Comparison of ENCODE assay signal across 8 mouse cellular contexts in genomic region chr10:78426117-78426735, GRCm38 (mm10). TPM values are rescaled to one million over a fixed set of nuclear protein-coding genes. Genes with fewer than 3 reads are reported as not detected.
DNase-seq lines count a peak whose midpoint lies in the region; ATAC-seq and TF ChIP-seq lines count a peak whose summit lies in the region.

No protein-coding gene starts in this region.

- 44% methylated on average over 6 of the region's 6 CpGs for WGBS in embryonic facial prominence, embryonic 11.5 days
- 32% methylated on average over 6 of the region's 6 CpGs for WGBS in liver, embryonic 13.5 days (ENCODE audit: insufficient replicate concordance)

- H3K9ac ChIP-seq in embryonic facial prominence, embryonic 11.5 days (replicated peaks; ENCODE audit: low read length) = peak overlapping the region; percentile 86
- peak overlapping the region; percentile 82 for H3K9ac ChIP-seq in liver, embryonic 13.5 days

- H3K4me1 ChIP-seq in testis, adult 2 months (ENCODE audit: control insufficient read depth, insufficient read depth, low read length) = peaks cover 15% of the 10 kb centered on the region
- H3K4me1 ChIP-seq in embryonic facial prominence, embryonic 11.5 days (ENCODE audit: control insufficient read depth, insufficient read depth, low read length) = no peaks in the 10 kb centered on the region
- H3K4me1 ChIP-seq in liver, embryonic 13.5 days (replicated peaks) = peaks cover 34% of the 10 kb centered on the region

- H3K9me3 ChIP-seq in embryonic facial prominence, embryonic 11.5 days (replicated peaks; ENCODE audit: control insufficient read depth, low read length) = no peaks in the 10 kb centered on the region
- H3K9me3 ChIP-seq in liver, embryonic 13.5 days (replicated peaks) = no peaks in the 10 kb centered on the region

- H3K27me3 ChIP-seq in testis, adult 2 months (ENCODE audit: control insufficient read depth, insufficient read depth, low read length) = no peaks in the 10 kb centered on the region
- no peaks in the 10 kb centered on the region for H3K27me3 ChIP-seq in embryonic facial prominence, embryonic 11.5 days (ENCODE audit: control insufficient read depth, insufficient read depth, low read length)
- H3K27me3 ChIP-seq in liver, embryonic 13.5 days = no peaks in the 10 kb centered on the region

- peak; percentile 10; the same call in 1 of the 2 replicates for ATAC-seq in embryonic facial prominence, embryonic 11.5 days (replicated peaks; ENCODE audit: insufficient number of reproducible peaks, low FRiP score, low TSS enrichment, low read depth)
- ATAC-seq in hematopoietic stem cell, adult 5-6 weeks (replicated peaks in 1 of 2; ENCODE audit: insufficient read depth in 1 of 2, low FRiP score in 2 of 2, low TSS enrichment in 1 of 2, low read depth in 1 of 2, poor library complexity in 2 of 2, severe bottlenecking in 2 of 2) = peak; percentile 17 to 24; a peak in 1 of 4 replicates
- ATAC-seq in liver, embryonic 13.5 days (ENCODE audit: low read depth) = 0 out of 2 replicates have a peak, but pooled peaks have one; percentile 2
- no peak for ATAC-seq in erythroid progenitor cell, adult 5-6 weeks (replicated peaks; ENCODE audit: low FRiP score, poor library complexity, severe bottlenecking)

- H3K27ac ChIP-seq in testis, adult 2 months (ENCODE audit: control insufficient read depth, insufficient read depth, low read depth, low read length) = no peak overlapping the region
- H3K27ac ChIP-seq in embryonic facial prominence, embryonic 11.5 days (replicated peaks; ENCODE audit: low read depth, low read length) = no peak overlapping the region
- H3K27ac ChIP-seq in liver, embryonic 13.5 days = peak overlapping the region; percentile 72; the same call in 1 of the 2 replicates

- no peak for TF ChIP-seq CTCF in testis, adult 2 months (IDR thresholded peaks at IDR 0.05; ENCODE audit: control insufficient read depth, insufficient read depth, insufficient replicate concordance, low read depth, low read length)

- no peak for DNase-seq in testis, postnatal 10 days (ENCODE audit: low spot score)
- DNase-seq in embryonic facial prominence, embryonic 11.5 days (ENCODE audit: low spot score) = peak; percentile 35
- DNase-seq in liver, embryonic 13.5 days = no peak
- peak; percentile 21 for DNase-seq in neural tube, embryonic 10.5 days (ENCODE audit: extremely low spot score, low spot score)
- DNase-seq in thymus, postnatal 14 days = no peak

- H3K4me2 ChIP-seq in embryonic facial prominence, embryonic 11.5 days (ENCODE audit: low read depth, low read length) = peak overlapping the region; percentile 77
- H3K4me2 ChIP-seq in liver, embryonic 13.5 days = peak overlapping the region; percentile 88

- TF ChIP-seq POLR2A in testis, adult 2 months (IDR thresholded peaks at IDR 0.05; ENCODE audit: control insufficient read depth, low read depth, low read length) = no peak

- H3K4me3 ChIP-seq in testis, adult 2 months (ENCODE audit: control insufficient read depth, low read depth, low read length) = peak overlapping the region; percentile 69
- H3K4me3 ChIP-seq in embryonic facial prominence, embryonic 11.5 days (ENCODE audit: low read depth, low read length) = peak overlapping the region; percentile 85
- peak overlapping the region; percentile 71 for H3K4me3 ChIP-seq in liver, embryonic 13.5 days (replicated peaks)

- H3K36me3 ChIP-seq in testis, adult 2 months (ENCODE audit: control insufficient read depth, insufficient read depth, low read length) = no peaks in the 10 kb centered on the region
- H3K36me3 ChIP-seq in embryonic facial prominence, embryonic 11.5 days (replicated peaks; ENCODE audit: control insufficient read depth, insufficient read depth, low read depth, low read length) = no peaks in the 10 kb centered on the region; the same call in 1 of the 2 replicates
- H3K36me3 ChIP-seq in liver, embryonic 13.5 days = peaks cover 20% of the 10 kb centered on the region

RNA-seq across cellular contexts. Expression of gene Cstb, which starts 0.8 kb away (rescaled TPM):
- 17.6 and 20.3 TPM in 2 replicates for polyA plus RNA-seq in testis, adult 2 months (2012; rRNA removed)
- polyA plus RNA-seq in embryonic facial prominence, embryonic 11.5 days (2014; fragmentation: Nextera tagmentation; extraction: Ambion mirVana) = 168 and 177 TPM in 2 replicates
- total RNA-seq in hematopoietic stem cell, adult 5-6 weeks (2017) = 28.9 and 59.0 TPM in 2 replicates
- 97.6 and 107 TPM in 2 replicates for polyA plus RNA-seq in liver, embryonic 13.5 days (2015; fragmentation: Nextera tagmentation; extraction: Ambion mirVana)
- total RNA-seq in erythroid progenitor cell, adult 5-6 weeks (2015; ENCODE audit: low replicate concordance) = 14.3 TPM in 1 of 2 replicates, not detected in the other
- 6.7 TPM in 1 of 2 replicates, not detected in the other for total RNA-seq in erythroid progenitor cell, adult 5-6 weeks (2017; ENCODE audit: low replicate concordance)

RNA-seq across cellular contexts. Expression of gene Rrp1, which starts 13.4 kb away (rescaled TPM):
- 349 and 360 TPM in 2 replicates for polyA plus RNA-seq in testis, adult 2 months (2012; rRNA removed)
- polyA plus RNA-seq in embryonic facial prominence, embryonic 11.5 days (2014; fragmentation: Nextera tagmentation; extraction: Ambion mirVana) = 225 and 243 TPM in 2 replicates
- 310 and 472 TPM in 2 replicates for total RNA-seq in hematopoietic stem cell, adult 5-6 weeks (2017)
- polyA plus RNA-seq in liver, embryonic 13.5 days (2015; fragmentation: Nextera tagmentation; extraction: Ambion mirVana) = 160 and 177 TPM in 2 replicates
- 23.1 and 56.2 TPM in 2 replicates for total RNA-seq in erythroid progenitor cell, adult 5-6 weeks (2015; ENCODE audit: low replicate concordance)
- 61.2 and 63.2 TPM in 2 replicates for total RNA-seq in erythroid progenitor cell, adult 5-6 weeks (2017; ENCODE audit: low replicate concordance)

RNA-seq across cellular contexts. Expression of gene Pdxk, which starts 38.5 kb away (rescaled TPM):
- 3.9 and 4.1 TPM in 2 replicates for polyA plus RNA-seq in testis, adult 2 months (2012; rRNA removed)
- polyA plus RNA-seq in embryonic facial prominence, embryonic 11.5 days (2014; fragmentation: Nextera tagmentation; extraction: Ambion mirVana) = 6.6 and 7.4 TPM in 2 replicates
- 12.3 and 17.1 TPM in 2 replicates for total RNA-seq in hematopoietic stem cell, adult 5-6 weeks (2017)
- polyA plus RNA-seq in liver, embryonic 13.5 days (2015; fragmentation: Nextera tagmentation; extraction: Ambion mirVana) = 5.8 and 7.0 TPM in 2 replicates
- total RNA-seq in erythroid progenitor cell, adult 5-6 weeks (2015; ENCODE audit: low replicate concordance) = 1.1 and 3.4 TPM in 2 replicates
- total RNA-seq in erythroid progenitor cell, adult 5-6 weeks (2017; ENCODE audit: low replicate concordance) = 0.90 and 2.6 TPM in 2 replicates

Comparison
In these comparisons a context has a peak if more than half of its experiments do, and no peak if none do; other contexts are left out.
1. DNase-seq: peak in embryonic facial prominence, embryonic 11.5 days (single experiment) and neural tube, embryonic 10.5 days (single experiment); none in testis, postnatal 10 days (single experiment), liver, embryonic 13.5 days (single experiment) and thymus, postnatal 14 days (single experiment).
2. Peak in every context shown above with its lines, with median percentiles within 50 percentile points of each other: H3K4me3 ChIP-seq.